Mouse (Mus musculus) heart, postnatal 0 days (tissue): ENCODE results near the gene March10. TPM values are rescaled to one million over a fixed set of nuclear protein-coding genes. Genes with fewer than 3 reads are reported as not detected.

ENCODE experiments used
- ATAC-seq: fragments of 200-750 bp; cut with Nextera tagmentation; 2 replicates; pipeline ENCODE4 v1.8.0; 2017; ENCODE audit warnings: low read depth, moderate number of reproducible peaks, moderate library complexity; ENCODE audit not compliant: insufficient read depth
- DNase-seq: peaks from one replicate; pipeline ENCODE4 v3.0.0-alpha.2; 2016; ENCODE audit warnings: low spot score
- H3K27ac ChIP-seq: fragments of 300-500 bp; sonication (generic); 2 replicates; pipeline ENCODE4 v1.5.1; 2014; ENCODE audit warnings: low read depth, mild to moderate bottlenecking
- H3K27me3 ChIP-seq: fragments of 300-500 bp; sonication (generic); 2 replicates; pipeline ENCODE4 v1.6.1; 2014; ENCODE audit warnings: low read length, mixed read lengths; ENCODE audit not compliant: control insufficient read depth, insufficient read depth
- H3K36me3 ChIP-seq: fragments of 300-500 bp; sonication (generic); replicated peaks from 2 replicates; pipeline ENCODE4 v1.6.1; 2014; ENCODE audit warnings: low read length, mixed read lengths; ENCODE audit not compliant: control insufficient read depth, insufficient read depth
- H3K4me1 ChIP-seq: fragments of 300-500 bp; sonication (generic); 2 replicates; pipeline ENCODE4 v1.6.1; 2014; ENCODE audit warnings: antibody characterized with exemption; ENCODE audit not compliant: control insufficient read depth, insufficient read depth
- H3K4me2 ChIP-seq: fragments of 300-500 bp; sonication (generic); 2 replicates; pipeline ENCODE4 v1.6.1; 2014; ENCODE audit warnings: low read depth, mild to moderate bottlenecking, low read length, moderate library complexity
- H3K4me3 ChIP-seq: fragments of 300-500 bp; sonication (generic); 2 replicates; pipeline ENCODE4 v1.5.1; 2014; ENCODE audit warnings: low read depth, low read length
- H3K9ac ChIP-seq: fragments of 300-500 bp; sonication (generic); replicated peaks from 2 replicates; pipeline ENCODE4 v1.6.1; 2014; ENCODE audit warnings: low read depth, low read length, mixed read lengths
- H3K9me3 ChIP-seq: fragments of 300-500 bp; sonication (generic); replicated peaks from 2 replicates; pipeline ENCODE4 v1.6.1; 2016; ENCODE audit warnings: low read length; ENCODE audit not compliant: control insufficient read depth
- CTCF ChIP-seq: IDR thresholded peaks from 2 replicates; pipeline ENCODE4 v1.5.1; 2016; ENCODE audit warnings: antibody characterized with exemption, control low read depth, low read depth
- EP300 ChIP-seq: IDR thresholded peaks from 2 replicates; pipeline ENCODE4 v1.6.1; 2016; ENCODE audit warnings: antibody characterized with exemption, low read depth
- WGBS: fragments of 180-500 bp; shearing (Covaris S2); extraction: QIAGEN DNeasy Blood & Tissue Kit; methylation state at CpG from one replicate; pipeline ENCODE4 v1.1.7; 2014; 5-methylcytosine and 5-hydroxymethylcytosine counted together
- polyA plus RNA-seq: library from polyadenylated mRNA; unstranded; fragments of >200 nt; fragmentation: Nextera tagmentation; extraction: Ambion mirVana; gene quantifications from 2 replicates; pipeline ENCODE4 v1.2.1, GENCODE M21; 2015
- total RNA-seq: library from RNA; depleted of rRNA; stranded (reverse); fragments of >200 nt; gene quantifications from 2 replicates; pipeline ENCODE4 v1.2.3, GENCODE M21; 2014; ENCODE audit warnings: low replicate concordance

March10 gene
- total and polyA plus RNA-seq, 2 experiments from 2014 or later = not detected

DNA sequence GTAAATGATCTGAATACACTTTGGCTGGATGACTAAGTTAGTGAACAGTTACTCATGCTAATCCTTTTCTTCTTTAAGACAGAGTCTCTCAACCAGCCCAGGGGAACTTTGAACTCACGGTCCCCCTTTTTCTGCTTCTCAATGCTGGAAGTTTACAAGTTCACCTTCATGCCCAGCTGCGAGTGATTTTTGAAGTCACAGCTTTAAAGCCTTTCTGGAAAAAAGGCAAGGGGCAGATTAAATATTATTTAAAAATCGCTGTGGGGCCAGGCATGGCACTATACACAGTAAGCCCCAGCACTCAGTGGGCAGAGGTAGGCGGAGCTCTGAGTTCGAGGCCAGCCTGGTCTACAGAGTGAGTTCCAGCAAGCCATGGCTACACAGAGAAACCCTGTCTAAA lies 10.3 kb downstream of the March10 start:
- no peak for TF ChIP-seq EP300
- TF ChIP-seq CTCF = no peak
- Histone ChIP-seq H3K4me3 (no peak overlapping the region), H3K4me1 (no peaks in the 10 kb centered on the region), H3K36me3 (no peaks in the 10 kb centered on the region), H3K4me2 (no peak overlapping the region), H3K27me3 (no peaks in the 10 kb centered on the region), H3K9me3 (no peaks in the 10 kb centered on the region), H3K27ac (no peak overlapping the region), H3K9ac (no peak overlapping the region)
- WGBS = 93% methylated on average over 5 of the region's 5 CpGs
- ATAC-seq (no peak), DNase-seq (no peak)

- no peak for TF ChIP-seq EP300
- no peak for TF ChIP-seq CTCF
- Histone ChIP-seq H3K4me2 (no peak overlapping the region), H3K4me1 (no peaks in the 10 kb centered on the region), H3K27me3 (no peaks in the 10 kb centered on the region), H3K9me3 (no peaks in the 10 kb centered on the region), H3K4me3 (no peak overlapping the region), H3K9ac (no peak overlapping the region), H3K27ac (no peak overlapping the region), H3K36me3 (no peaks in the 10 kb centered on the region)
- WGBS = 83% methylated on average over 5 of the region's 5 CpGs
- no peak for ATAC-seq
- no peak for DNase-seq
These were observed 10.8 kb downstream of the March10 start for GRCm38 (mm10) chr11:105445741-105446140.

DNA sequence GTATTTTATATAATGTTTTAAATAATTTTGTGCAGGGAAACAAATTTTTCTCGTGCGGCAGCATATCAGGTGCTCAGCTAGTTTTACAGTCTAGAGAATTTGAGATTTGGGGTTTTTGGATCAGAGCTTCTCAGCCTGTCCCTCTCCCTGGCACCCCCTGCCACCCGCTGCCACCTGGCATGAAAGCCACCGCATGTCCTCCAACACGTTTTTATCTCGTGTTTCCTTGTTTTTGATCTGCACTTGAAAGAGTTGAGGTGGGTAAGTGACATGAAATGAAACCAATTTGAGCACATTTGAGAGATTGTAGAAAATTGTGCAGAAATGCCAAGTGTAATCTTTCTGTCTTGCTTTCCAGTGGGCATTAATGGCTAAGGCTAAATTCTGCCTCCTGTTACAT lies 11.6 kb downstream of the March10 start:
- Histone ChIP-seq H3K27ac (no peak overlapping the region), H3K9me3 (no peaks in the 10 kb centered on the region), H3K4me1 (no peaks in the 10 kb centered on the region), H3K27me3 (no peaks in the 10 kb centered on the region), H3K36me3 (no peaks in the 10 kb centered on the region), H3K4me3 (no peak overlapping the region), H3K4me2 (no peak overlapping the region), H3K9ac (no peak overlapping the region)
- no peak for TF ChIP-seq EP300
- TF ChIP-seq CTCF = no peak
- DNase-seq (no peak), ATAC-seq (no peak)
- 69% methylated on average over 6 of the region's 6 CpGs for WGBS

GRCm38 (mm10) chr11:105443505-105443904 lies 13.0 kb downstream of the March10 start:
- H3K36me3 ChIP-seq = no peaks in the 10 kb centered on the region
- no peak for TF ChIP-seq CTCF
- no peak for TF ChIP-seq EP300
- H3K4me2 ChIP-seq = no peak overlapping the region
- no peaks in the 10 kb centered on the region for H3K4me1 ChIP-seq
- no peak for ATAC-seq
- no peaks in the 10 kb centered on the region for H3K9me3 ChIP-seq
- H3K4me3 ChIP-seq = no peak overlapping the region
- no peak for DNase-seq
- WGBS = 52% methylated on average over 5 of the region's 5 CpGs
- H3K9ac ChIP-seq = no peak overlapping the region
- H3K27me3 ChIP-seq = no peaks in the 10 kb centered on the region
- no peak overlapping the region for H3K27ac ChIP-seq

DNA sequence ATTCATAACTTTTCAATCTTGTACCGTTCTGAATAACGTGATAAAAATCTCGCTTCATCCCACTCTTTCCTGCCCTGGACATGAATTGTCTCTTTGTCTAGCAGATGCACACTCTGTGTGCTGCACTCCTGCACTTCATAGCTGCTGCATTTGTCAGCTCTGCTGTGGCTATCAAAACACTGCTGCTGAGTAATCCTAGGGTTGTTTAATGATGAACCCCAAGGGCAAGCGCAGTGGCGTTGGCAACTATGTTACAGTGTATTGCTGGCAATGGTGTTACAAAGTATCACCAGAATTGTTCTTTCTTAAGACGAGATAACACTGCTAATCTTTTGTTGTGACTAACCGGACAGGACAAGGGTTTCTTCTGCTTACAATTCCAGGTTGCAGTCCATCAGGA lies 16.7 kb downstream of the March10 start:
- DNase-seq (no peak), ATAC-seq (no peak)
- H3K9ac ChIP-seq = no peak overlapping the region
- no peaks in the 10 kb centered on the region for H3K27me3 ChIP-seq
- 59% methylated on average over 7 of the region's 7 CpGs for WGBS
- no peak overlapping the region for H3K4me2 ChIP-seq
- TF ChIP-seq CTCF = no peak
- no peak overlapping the region for H3K4me3 ChIP-seq
- H3K27ac ChIP-seq = no peak overlapping the region
- H3K4me1 ChIP-seq = no peaks in the 10 kb centered on the region
- no peaks in the 10 kb centered on the region for H3K36me3 ChIP-seq
- no peaks in the 10 kb centered on the region for H3K9me3 ChIP-seq

DNA sequence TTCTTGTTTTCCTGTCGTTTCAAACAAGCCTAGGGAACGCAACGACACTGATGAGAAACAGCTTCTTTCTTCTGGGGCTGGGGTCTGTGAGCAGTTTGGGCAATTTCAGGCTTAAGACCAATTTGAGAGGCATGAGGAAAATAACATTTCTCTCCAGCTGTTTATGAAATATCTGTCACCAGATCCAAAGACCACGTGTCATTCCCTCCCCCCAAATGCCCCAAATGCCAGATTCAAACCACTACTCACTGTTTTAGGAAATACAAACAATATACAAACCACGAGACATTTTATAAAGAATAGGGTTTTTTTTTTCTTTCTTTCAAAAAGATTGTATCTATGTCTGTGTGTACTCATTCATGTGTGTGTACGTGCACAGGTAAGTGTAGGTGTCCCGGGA lies 17.6 kb downstream of the March10 start:
- TF ChIP-seq EP300 (no peak), CTCF (no peak)
- no peak overlapping the region for H3K4me3 ChIP-seq
- H3K27ac ChIP-seq = no peak overlapping the region
- H3K4me2 ChIP-seq = no peak overlapping the region
- DNase-seq = no peak
- WGBS = 65% methylated on average over 7 of the region's 7 CpGs
- ATAC-seq = no peak
- no peak overlapping the region for H3K9ac ChIP-seq
- H3K4me1 ChIP-seq = no peaks in the 10 kb centered on the region
- H3K27me3 ChIP-seq = no peaks in the 10 kb centered on the region
- no peaks in the 10 kb centered on the region for H3K36me3 ChIP-seq
- no peaks in the 10 kb centered on the region for H3K9me3 ChIP-seq
